Mouse (Mus musculus): ENCODE measurements around the gene Tada1. TPM values are rescaled to one million over a fixed set of nuclear protein-coding genes. Genes with fewer than 3 reads are reported as not detected.

Gene Tada1
- polyA plus RNA-seq, 1 experiment from 2014 or later = 26.5 TPM

GRCm38 (mm10) chr1:166379630-166380231 lies 834 bp downstream of the Tada1 start:
- 5% methylated on average over 35 of the region's 41 CpGs for WGBS

GRCm38 (mm10) chr1:166381336-166381735 lies 2.4 kb downstream of the Tada1 start:
- H3K4me3 ChIP-seq (ENCODE audit: low read depth, low read length) = no peak overlapping the region
- 79% methylated on average over 10 of the region's 10 CpGs for WGBS
- ATAC-seq (no peak), DNase-seq (ENCODE audit: low spot score) (no peak)
- no peaks in the 10 kb centered on the region for H3K27me3 ChIP-seq (replicated peaks; ENCODE audit: insufficient read depth, low read length)
- no peak overlapping the region for H3K9ac ChIP-seq (replicated peaks; ENCODE audit: low read depth)
- no peaks in the 10 kb centered on the region for H3K9me3 ChIP-seq (ENCODE audit: low read length)
- no peak overlapping the region for H3K4me2 ChIP-seq (replicated peaks; ENCODE audit: low read depth, low read length)
- H3K36me3 ChIP-seq (ENCODE audit: insufficient read depth, low read length) = peaks cover 16% of the 10 kb centered on the region
- no peak overlapping the region for H3K27ac ChIP-seq (ENCODE audit: low read length)
- peaks cover 6% of the 10 kb centered on the region; the same call in 1 of the 2 replicates for H3K4me1 ChIP-seq (ENCODE audit: insufficient read depth, low read depth, low read length)
- TF ChIP-seq EP300 (IDR thresholded peaks at IDR 0.05) (no peak), CTCF (IDR thresholded peaks at IDR 0.05) (no peak)

More at GRCm38 (mm10) chr1:166379630-166380231, 834 bp downstream of the Tada1 start:
- peaks cover 2% of the 10 kb centered on the region for H3K36me3 ChIP-seq (ENCODE audit: insufficient read depth, low read length)
- peaks cover 6% of the 10 kb centered on the region; the same call in 1 of the 2 replicates for H3K4me1 ChIP-seq (ENCODE audit: insufficient read depth, low read depth, low read length)
- peak overlapping the region; percentile 95 for H3K27ac ChIP-seq (ENCODE audit: low read length)
- peak overlapping the region; percentile 99 for H3K4me3 ChIP-seq (ENCODE audit: low read depth, low read length)
- H3K4me2 ChIP-seq (replicated peaks; ENCODE audit: low read depth, low read length) = peak overlapping the region; percentile 83
- H3K9ac ChIP-seq (replicated peaks; ENCODE audit: low read depth) = peak overlapping the region; percentile 97
- H3K9me3 ChIP-seq (ENCODE audit: low read length) = no peaks in the 10 kb centered on the region
- TF ChIP-seq CTCF (IDR thresholded peaks at IDR 0.05) = peak; percentile 35
- no peak for TF ChIP-seq EP300 (IDR thresholded peaks at IDR 0.05)
- no peaks in the 10 kb centered on the region for H3K27me3 ChIP-seq (replicated peaks; ENCODE audit: insufficient read depth, low read length)
- peak; percentile 81 for DNase-seq (ENCODE audit: low spot score)
- ATAC-seq = peak; percentile 4; the same call in 1 of the 2 replicates

- H3K4me2 ChIP-seq (replicated peaks; ENCODE audit: low read depth, low read length) = no peak overlapping the region
- H3K9me3 ChIP-seq (ENCODE audit: low read length) = no peaks in the 10 kb centered on the region
- ATAC-seq (no peak), DNase-seq (ENCODE audit: low spot score) (no peak)
- 59% methylated on average over 5 of the region's 5 CpGs for WGBS
- no peak overlapping the region for H3K9ac ChIP-seq (replicated peaks; ENCODE audit: low read depth)
- peaks cover 16% of the 10 kb centered on the region for H3K36me3 ChIP-seq (ENCODE audit: insufficient read depth, low read length)
- TF ChIP-seq EP300 (IDR thresholded peaks at IDR 0.05) = no peak
- TF ChIP-seq CTCF (IDR thresholded peaks at IDR 0.05) = no peak
- H3K4me3 ChIP-seq (ENCODE audit: low read depth, low read length) = no peak overlapping the region
- no peak overlapping the region for H3K27ac ChIP-seq (ENCODE audit: low read length)
- peaks cover 6% of the 10 kb centered on the region; the same call in 1 of the 2 replicates for H3K4me1 ChIP-seq (ENCODE audit: insufficient read depth, low read depth, low read length)
- H3K27me3 ChIP-seq (replicated peaks; ENCODE audit: insufficient read depth, low read length) = no peaks in the 10 kb centered on the region
These were observed 2.9 kb downstream of the Tada1 start for GRCm38 (mm10) chr1:166381821-166382220.

GRCm38 (mm10) chr1:166382626-166383025 lies 3.7 kb downstream of the Tada1 start:
- DNase-seq (ENCODE audit: low spot score) (no peak), ATAC-seq (no peak)
- Histone ChIP-seq H3K9me3 (ENCODE audit: low read length) (no peaks in the 10 kb centered on the region), H3K27me3 (replicated peaks; ENCODE audit: insufficient read depth, low read length) (no peaks in the 10 kb centered on the region), H3K4me1 (ENCODE audit: insufficient read depth, low read depth, low read length) (peaks cover 6% of the 10 kb centered on the region; the same call in 1 of the 2 replicates), H3K36me3 (ENCODE audit: insufficient read depth, low read length) (peaks cover 17% of the 10 kb centered on the region), H3K27ac (ENCODE audit: low read length) (no peak overlapping the region), H3K4me2 (replicated peaks; ENCODE audit: low read depth, low read length) (no peak overlapping the region), H3K4me3 (ENCODE audit: low read depth, low read length) (no peak overlapping the region), H3K9ac (replicated peaks; ENCODE audit: low read depth) (no peak overlapping the region)
- 77% methylated on average over 4 of the region's 4 CpGs for WGBS
- TF ChIP-seq CTCF (IDR thresholded peaks at IDR 0.05) = no peak
- no peak for TF ChIP-seq EP300 (IDR thresholded peaks at IDR 0.05)

GRCm38 (mm10) chr1:166384614-166385013 lies 5.7 kb downstream of the Tada1 start:
- peaks cover 31% of the 10 kb centered on the region for H3K36me3 ChIP-seq (ENCODE audit: insufficient read depth, low read length)
- TF ChIP-seq EP300 (IDR thresholded peaks at IDR 0.05) (no peak), CTCF (IDR thresholded peaks at IDR 0.05) (no peak)
- no peak overlapping the region for H3K9ac ChIP-seq (replicated peaks; ENCODE audit: low read depth)
- ATAC-seq (no peak), DNase-seq (ENCODE audit: low spot score) (no peak)
- H3K4me2 ChIP-seq (replicated peaks; ENCODE audit: low read depth, low read length) = no peak overlapping the region
- H3K9me3 ChIP-seq (ENCODE audit: low read length) = no peaks in the 10 kb centered on the region
- no peaks in the 10 kb centered on the region for H3K27me3 ChIP-seq (replicated peaks; ENCODE audit: insufficient read depth, low read length)
- peaks cover 6% of the 10 kb centered on the region; the same call in 1 of the 2 replicates for H3K4me1 ChIP-seq (ENCODE audit: insufficient read depth, low read depth, low read length)
- WGBS = 96% methylated on average over 10 of the region's 10 CpGs
- H3K27ac ChIP-seq (ENCODE audit: low read length) = no peak overlapping the region
- no peak overlapping the region for H3K4me3 ChIP-seq (ENCODE audit: low read depth, low read length)

- peaks cover 2% of the 10 kb centered on the region; the same call in 1 of the 2 replicates for H3K4me1 ChIP-seq (ENCODE audit: insufficient read depth, low read depth, low read length)
- H3K27me3 ChIP-seq (replicated peaks; ENCODE audit: insufficient read depth, low read length) = no peaks in the 10 kb centered on the region
- ATAC-seq = no peak
- TF ChIP-seq EP300 (IDR thresholded peaks at IDR 0.05) = no peak
- no peak for TF ChIP-seq CTCF (IDR thresholded peaks at IDR 0.05)
- 89% methylated on average over 5 of the region's 5 CpGs for WGBS
- H3K4me2 ChIP-seq (replicated peaks; ENCODE audit: low read depth, low read length) = no peak overlapping the region
- H3K9ac ChIP-seq (replicated peaks; ENCODE audit: low read depth) = no peak overlapping the region
- no peak overlapping the region for H3K27ac ChIP-seq (ENCODE audit: low read length)
- H3K36me3 ChIP-seq (ENCODE audit: insufficient read depth, low read length) = peaks cover 37% of the 10 kb centered on the region
- H3K9me3 ChIP-seq (ENCODE audit: low read length) = no peaks in the 10 kb centered on the region
- no peak overlapping the region for H3K4me3 ChIP-seq (ENCODE audit: low read depth, low read length)
- no peak for DNase-seq (ENCODE audit: low spot score)
These were observed 6.5 kb downstream of the Tada1 start for GRCm38 (mm10) chr1:166385431-166385830.
